Mouse (Mus musculus) megakaryocyte, embryonic 14.5 days (primary cell): Measurements from ENCODE around the gene Mybph. TPM values are rescaled to one million over a fixed set of nuclear protein-coding genes. Genes with fewer than 3 reads are reported as not detected.

Experiments used
- H3K27me3 ChIP-seq: replicated peaks from 2 replicates; pipeline ENCODE3; 2012; ENCODE audit warnings: inconsistent platforms
- H3K36me3 ChIP-seq: replicated peaks from 2 replicates; pipeline ENCODE3; 2012; ENCODE audit warnings: low read length, inconsistent platforms, mixed read lengths
- H3K4me1 ChIP-seq: 2 replicates; pipeline ENCODE4 v1.6.1; 2012; ENCODE audit warnings: inconsistent platforms
- H3K4me3 ChIP-seq: replicated peaks from 2 replicates; pipeline ENCODE3; 2012; ENCODE audit warnings: moderate library complexity, mild to moderate bottlenecking, inconsistent platforms
- H3K9me3 ChIP-seq: 2 replicates; pipeline ENCODE4 v1.6.1; 2012; ENCODE audit warnings: inconsistent platforms
- FLI1 ChIP-seq: IDR thresholded peaks from 2 replicates; pipeline ENCODE4 v1.6.1; 2012; ENCODE audit warnings: low read length, inconsistent platforms, mixed read lengths
- GATA1 ChIP-seq: IDR thresholded peaks from 3 replicates; pipeline ENCODE4 v1.6.1; 2012; ENCODE audit warnings: mixed read lengths, low read length, inconsistent platforms, borderline replicate concordance
- polyA plus RNA-seq: library from polyadenylated mRNA; stranded (reverse); fragments of >175 nt; gene quantifications from 2 replicates; pipeline ENCODE4 v1.2.3, GENCODE M21; 2012; ENCODE audit warnings: low replicate concordance; ENCODE audit not compliant: insufficient read depth

Gene Mybph
- not detected in 2 replicates for polyA plus RNA-seq

DNA sequence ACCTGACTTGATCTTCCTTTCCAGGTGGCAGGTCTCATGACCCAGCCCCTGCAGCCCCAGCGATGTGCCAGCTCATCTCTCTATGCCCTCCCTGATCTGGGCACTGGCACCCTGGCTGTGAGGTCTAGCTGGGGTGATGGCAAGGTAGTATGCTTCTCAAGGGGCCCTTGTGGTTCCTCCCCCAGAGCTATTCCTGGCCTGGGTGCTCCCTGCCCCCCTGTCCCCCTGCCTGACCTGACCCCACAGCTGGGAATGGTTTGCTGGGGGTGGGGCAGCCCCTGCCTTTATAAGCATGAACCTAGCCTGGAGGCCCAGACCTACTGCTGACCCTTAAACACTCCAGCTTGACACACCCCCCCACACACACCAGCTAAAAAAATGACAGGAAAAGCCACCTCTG, at the start of gene Mybph:
TSS of gene Mybph (plus strand) at position 323 of the 400 bp plus-strand sequence.
- TF ChIP-seq GATA1 (no peak), FLI1 (no peak)
- no peaks in the 10 kb centered on the region for H3K36me3 ChIP-seq
- H3K4me3 ChIP-seq: peak within 1 kb of the TSS; percentile 50

DNA sequence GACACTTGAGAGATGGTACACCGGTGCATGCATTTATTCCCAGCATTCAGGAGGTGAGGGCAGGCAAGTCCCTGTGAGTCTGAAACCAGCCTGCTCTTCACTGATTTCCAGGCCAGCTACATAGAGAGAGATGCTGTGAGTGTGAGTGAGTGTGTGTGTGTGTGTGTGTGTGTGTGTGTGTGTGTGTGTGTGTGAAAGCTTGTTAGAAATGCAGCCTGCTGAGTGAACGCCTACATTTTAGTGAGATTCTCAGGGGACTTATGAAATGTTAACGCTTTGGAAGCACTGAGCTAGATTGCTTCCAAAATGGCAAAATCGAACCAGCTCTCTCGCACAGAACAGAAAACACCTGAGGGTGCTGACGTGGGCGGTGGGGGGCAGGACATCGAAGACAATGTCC, 47.2 kb upstream of the Mybph start:
- Histone ChIP-seq H3K9me3 (no peaks in the 10 kb centered on the region), H3K4me3 (no peak overlapping the region), H3K4me1 (no peaks in the 10 kb centered on the region), H3K27me3 (peaks cover 75% of the 10 kb centered on the region), H3K36me3 (no peaks in the 10 kb centered on the region)
- TF ChIP-seq FLI1: no peak
- no peak for TF ChIP-seq GATA1

More for the DNA sequence above, at the start of gene Mybph:
- no peaks in the 10 kb centered on the region for H3K9me3 ChIP-seq
- H3K27me3 ChIP-seq: peaks cover 73% of the 10 kb centered on the region
- H3K4me1 ChIP-seq: peaks cover 55% of the 10 kb centered on the region

DNA sequence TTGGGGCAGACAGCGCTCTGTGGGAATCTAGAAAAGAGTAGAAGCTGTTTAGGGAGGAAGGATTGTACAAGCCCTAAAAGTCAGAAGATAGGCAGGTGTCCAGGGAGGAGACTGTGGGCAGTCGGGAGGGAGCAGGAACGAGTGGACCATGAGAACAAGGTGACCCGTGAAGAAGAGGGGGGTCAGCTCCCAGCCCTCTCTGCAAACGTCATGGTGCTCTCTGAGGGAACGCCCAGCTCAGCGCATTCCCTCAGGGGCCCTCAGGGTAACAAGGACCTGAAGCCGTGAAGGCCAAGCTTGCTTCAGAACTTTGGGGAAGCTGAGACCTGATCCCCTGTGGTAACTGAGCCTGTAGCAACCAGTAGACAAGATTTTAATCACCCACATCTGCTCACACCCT, 43.2 kb upstream of the Mybph start:
- no peak for TF ChIP-seq FLI1
- no peak for TF ChIP-seq GATA1
- Histone ChIP-seq H3K4me1 (peaks cover 18% of the 10 kb centered on the region), H3K4me3 (no peak overlapping the region), H3K36me3 (no peaks in the 10 kb centered on the region), H3K9me3 (peaks cover 4% of the 10 kb centered on the region), H3K27me3 (peaks cover 60% of the 10 kb centered on the region)

DNA sequence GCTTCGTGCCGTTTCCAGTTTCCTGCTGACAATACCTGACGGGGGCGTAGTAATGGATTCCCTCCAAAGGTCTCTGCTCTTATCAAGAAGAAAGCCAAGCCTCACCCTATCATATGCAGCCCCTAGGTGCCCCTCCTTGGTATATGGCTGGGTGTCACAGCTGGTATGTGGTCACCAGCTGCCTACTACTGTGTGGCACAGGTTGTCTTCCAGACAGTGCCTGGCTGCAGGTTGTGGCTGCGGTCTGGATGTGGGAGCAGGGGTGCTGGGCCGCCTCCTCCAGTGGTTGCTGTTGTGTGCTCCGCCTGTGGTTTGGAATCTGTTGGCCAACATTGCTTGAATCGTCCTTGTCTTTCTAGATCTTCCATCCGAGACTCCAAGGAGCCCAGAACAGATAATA, 42.5 kb upstream of the Mybph start:
- H3K27me3 ChIP-seq: peaks cover 54% of the 10 kb centered on the region
- peaks cover 5% of the 10 kb centered on the region for H3K9me3 ChIP-seq
- no peaks in the 10 kb centered on the region for H3K36me3 ChIP-seq
- no peak overlapping the region for H3K4me3 ChIP-seq
- H3K4me1 ChIP-seq: peaks cover 18% of the 10 kb centered on the region
- TF ChIP-seq FLI1: no peak
- no peak for TF ChIP-seq GATA1

- Histone ChIP-seq H3K27me3 (peaks cover 46% of the 10 kb centered on the region), H3K4me1 (peaks cover 18% of the 10 kb centered on the region), H3K9me3 (peaks cover 5% of the 10 kb centered on the region), H3K4me3 (no peak overlapping the region), H3K36me3 (no peaks in the 10 kb centered on the region)
- TF ChIP-seq FLI1 (no peak), GATA1 (no peak)
These were observed 41.4 kb upstream of the Mybph start for GRCm38 (mm10) chr1:134151655-134152412.

DNA sequence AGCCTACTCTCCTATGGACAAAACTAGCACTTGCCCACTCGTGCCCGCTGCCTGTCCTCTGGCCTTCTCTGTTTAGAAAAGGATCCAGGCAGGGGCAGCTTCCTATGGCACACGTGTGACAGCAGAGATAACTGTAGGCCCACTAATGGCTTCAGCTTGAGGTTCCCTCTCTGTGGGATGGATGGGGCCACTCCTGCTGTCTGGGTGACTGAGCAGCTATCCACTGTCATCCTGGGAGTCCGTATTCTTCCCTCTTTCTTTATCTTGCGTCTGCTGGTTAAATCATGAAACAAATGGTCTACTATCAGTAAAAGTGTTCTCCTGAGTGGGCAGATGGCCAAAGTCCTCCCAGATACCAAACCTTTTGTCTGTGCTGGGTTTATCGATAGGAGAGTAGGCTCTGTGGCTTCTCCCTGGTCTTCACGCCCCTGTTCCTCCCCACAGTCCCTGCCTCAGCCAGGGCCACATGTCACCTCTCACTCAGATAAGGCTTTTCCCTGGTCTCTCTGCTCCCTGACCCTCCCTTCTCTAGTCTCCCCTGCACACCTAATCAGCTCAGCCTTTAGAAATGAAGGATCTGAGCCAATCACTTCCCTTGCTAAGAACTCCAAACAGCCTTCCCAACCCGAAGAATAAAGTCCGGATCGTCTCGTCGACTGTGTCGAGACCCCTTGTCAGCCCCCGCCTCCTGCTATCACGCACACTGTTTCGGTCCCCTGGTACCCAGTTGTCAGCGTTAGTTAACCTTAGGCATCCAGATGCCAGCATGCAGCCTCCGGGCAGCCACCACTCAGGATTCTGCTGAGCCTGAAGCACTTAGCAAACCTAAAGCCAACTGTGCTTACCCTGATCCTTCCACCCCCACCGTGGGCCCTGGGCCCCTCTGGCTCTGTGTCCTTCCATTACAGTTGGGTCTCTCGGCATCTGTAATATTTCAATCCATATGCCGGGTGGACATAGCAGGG, 40.3 kb upstream of the Mybph start:
- Histone ChIP-seq H3K27me3 (peaks cover 43% of the 10 kb centered on the region), H3K9me3 (peaks cover 5% of the 10 kb centered on the region), H3K36me3 (no peaks in the 10 kb centered on the region), H3K4me3 (no peak overlapping the region), H3K4me1 (peaks cover 18% of the 10 kb centered on the region)
- TF ChIP-seq FLI1: no peak
- TF ChIP-seq GATA1: no peak

GRCm38 (mm10) chr1:134154121-134154520, 39.1 kb upstream of the Mybph start:
- TF ChIP-seq GATA1 (no peak), FLI1 (no peak)
- Histone ChIP-seq H3K4me1 (peaks cover 18% of the 10 kb centered on the region), H3K4me3 (no peak overlapping the region), H3K27me3 (peaks cover 43% of the 10 kb centered on the region), H3K9me3 (peaks cover 10% of the 10 kb centered on the region), H3K36me3 (no peaks in the 10 kb centered on the region)

DNA sequence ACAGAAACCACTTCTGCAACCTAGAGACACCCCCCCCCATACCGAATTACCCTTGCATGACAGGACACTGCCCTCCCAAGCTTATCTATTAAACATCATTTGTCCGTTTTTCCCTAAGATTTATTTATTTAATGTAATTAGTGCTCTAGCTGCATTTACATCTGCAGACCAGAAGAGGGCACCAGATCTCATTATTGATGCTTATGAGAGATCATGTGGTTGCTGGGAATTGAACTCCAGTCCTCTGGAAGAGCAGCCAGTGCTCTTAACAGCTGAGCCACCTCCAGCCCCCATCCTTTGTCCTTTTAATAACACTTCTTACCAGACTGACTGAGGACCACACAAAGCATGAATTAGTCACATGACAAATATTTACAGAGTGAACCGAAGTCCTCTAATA, 38.6 kb upstream of the Mybph start:
- H3K4me1 ChIP-seq: peaks cover 18% of the 10 kb centered on the region
- H3K4me3 ChIP-seq: no peak overlapping the region
- no peaks in the 10 kb centered on the region for H3K36me3 ChIP-seq
- TF ChIP-seq GATA1 (no peak), FLI1 (no peak)
- peaks cover 44% of the 10 kb centered on the region for H3K27me3 ChIP-seq
- peaks cover 10% of the 10 kb centered on the region for H3K9me3 ChIP-seq

- TF ChIP-seq FLI1: no peak
- TF ChIP-seq GATA1: no peak
These were observed 32.8 kb upstream of the Mybph start for GRCm38 (mm10) chr1:134160404-134160803.

More at GRCm38 (mm10) chr1:134160404-134160803, 32.8 kb upstream of the Mybph start:
- H3K27me3 ChIP-seq: peaks cover 45% of the 10 kb centered on the region
- H3K4me1 ChIP-seq: no peaks in the 10 kb centered on the region
- H3K4me3 ChIP-seq: no peak overlapping the region
- peaks cover 6% of the 10 kb centered on the region; the same call in 1 of the 2 replicates for H3K9me3 ChIP-seq
- H3K36me3 ChIP-seq: no peaks in the 10 kb centered on the region
